Mouse (Mus musculus) B cell, adult 62 days (primary cell): ENCODE data around the gene Bsx. TPM values are rescaled to one million over a fixed set of nuclear protein-coding genes. Genes with fewer than 3 reads are reported as not detected.

Experiments used
- total RNA-seq: library from RNA; stranded (reverse); gene quantifications from 4 replicates; pipeline ENCODE4 v1.2.4, GENCODE M21; 2023

Gene Bsx
- total RNA-seq: not detected in 4 replicates

GRCm38 (mm10) chr9:40873556-40874470 is at the start of gene Bsx:
Bsx (plus strand) TSS chr9:40874127.

Other genes with a start within 250 kb of the Bsx start
- gene Gm21915, start 203.5 kb upstream of the Bsx start, total RNA-seq: not detected in 4 replicates
- gene Clmp, start 188.2 kb upstream of the Bsx start, total RNA-seq: 0.21 TPM in 1 of 4 replicates, not detected in the others
- 1,424 to 1,680 TPM (median 1,527 TPM) in 4 replicates for gene Hspa8, start 73.1 kb upstream of the Bsx start, total RNA-seq
- gene Jhy, start 90.0 kb downstream of the Bsx start, total RNA-seq: 0.60 to 0.67 TPM (median 0.60 TPM) in 3 of 4 replicates, not detected in the other
- 0.40 to 0.94 TPM (median 0.50 TPM) in 4 replicates for gene Crtam, start 130.5 kb downstream of the Bsx start, total RNA-seq